Mouse (Mus musculus): ENCODE measurements around the gene Polr2l.

Polr2l gene

GRCm38 (mm10) chr7:141467230-141468030 lies 7.5 kb downstream of the Polr2l start, which contains the start of gene Cd151:
Gene Cd151 (plus strand): TSS chr7:141467392.
- peak; percentile 93 for DNase-seq

DNA sequence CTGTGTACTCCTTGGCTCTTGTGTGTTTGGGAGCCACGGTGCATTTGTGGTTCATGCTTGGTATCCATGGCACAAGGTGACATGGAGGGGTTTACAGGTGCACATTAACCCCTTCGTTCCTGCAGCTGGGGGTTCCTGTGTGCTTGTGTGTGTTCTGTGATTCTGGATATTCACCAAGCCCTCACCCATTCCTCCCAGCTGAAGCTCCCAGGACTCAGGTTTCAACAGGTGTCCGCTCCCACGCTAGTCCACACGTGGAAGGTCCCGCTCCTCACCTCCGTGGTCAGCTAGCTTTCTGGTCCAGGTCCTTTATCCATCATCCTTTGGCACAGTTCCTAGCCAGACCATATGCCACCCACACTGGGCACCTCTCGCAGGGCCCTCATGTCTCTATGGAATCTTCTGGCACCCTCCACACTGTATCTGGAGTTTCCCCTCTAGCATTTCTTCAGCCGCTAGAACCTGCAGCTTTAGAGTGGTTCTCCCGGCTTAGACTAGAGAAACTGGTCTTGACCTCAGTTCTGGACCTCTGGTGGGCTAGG lies 8.3 kb downstream of the Polr2l start:
- DNase-seq: no peak

- DNase-seq: no peak
These were observed 8.9 kb downstream of the Polr2l start for GRCm38 (mm10) chr7:141466045-141466394.

GRCm38 (mm10) chr7:141465388-141466044 lies 9.4 kb downstream of the Polr2l start:
- no peak for DNase-seq

- DNase-seq: peak; percentile 63
These were observed 10.2 kb downstream of the Polr2l start for GRCm38 (mm10) chr7:141464603-141465201.

GRCm38 (mm10) chr7:141463824-141464602 lies 10.9 kb downstream of the Polr2l start:
- peak; percentile 77 for DNase-seq

DNA sequence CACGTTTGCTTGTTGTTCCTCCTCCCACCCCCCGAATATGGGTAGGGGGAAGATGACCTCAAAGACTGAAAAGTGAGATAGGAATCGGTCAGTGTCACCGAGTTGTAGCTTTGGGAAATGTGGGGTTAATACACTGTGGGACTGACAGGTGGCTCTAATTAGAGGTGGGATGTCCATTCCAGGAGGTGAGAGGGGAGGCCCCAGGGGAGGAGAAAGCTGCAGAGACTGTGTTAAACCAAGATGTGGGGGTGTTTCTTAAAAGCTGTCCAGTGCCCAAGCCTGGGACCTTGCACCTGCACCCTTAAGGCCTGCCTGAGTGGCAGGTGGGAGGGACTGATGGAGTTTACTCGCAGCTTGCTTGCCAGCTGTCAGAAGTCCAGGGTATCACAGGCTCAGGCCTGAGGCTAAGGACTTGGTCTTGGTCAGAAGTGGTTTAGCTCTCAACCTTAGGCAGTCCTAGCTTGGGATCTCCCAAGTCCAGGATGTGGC lies 12.6 kb downstream of the Polr2l start:
- DNase-seq: peak; percentile 82

- no peak for DNase-seq
These were observed 13.2 kb downstream of the Polr2l start for GRCm38 (mm10) chr7:141461521-141462332.

DNA sequence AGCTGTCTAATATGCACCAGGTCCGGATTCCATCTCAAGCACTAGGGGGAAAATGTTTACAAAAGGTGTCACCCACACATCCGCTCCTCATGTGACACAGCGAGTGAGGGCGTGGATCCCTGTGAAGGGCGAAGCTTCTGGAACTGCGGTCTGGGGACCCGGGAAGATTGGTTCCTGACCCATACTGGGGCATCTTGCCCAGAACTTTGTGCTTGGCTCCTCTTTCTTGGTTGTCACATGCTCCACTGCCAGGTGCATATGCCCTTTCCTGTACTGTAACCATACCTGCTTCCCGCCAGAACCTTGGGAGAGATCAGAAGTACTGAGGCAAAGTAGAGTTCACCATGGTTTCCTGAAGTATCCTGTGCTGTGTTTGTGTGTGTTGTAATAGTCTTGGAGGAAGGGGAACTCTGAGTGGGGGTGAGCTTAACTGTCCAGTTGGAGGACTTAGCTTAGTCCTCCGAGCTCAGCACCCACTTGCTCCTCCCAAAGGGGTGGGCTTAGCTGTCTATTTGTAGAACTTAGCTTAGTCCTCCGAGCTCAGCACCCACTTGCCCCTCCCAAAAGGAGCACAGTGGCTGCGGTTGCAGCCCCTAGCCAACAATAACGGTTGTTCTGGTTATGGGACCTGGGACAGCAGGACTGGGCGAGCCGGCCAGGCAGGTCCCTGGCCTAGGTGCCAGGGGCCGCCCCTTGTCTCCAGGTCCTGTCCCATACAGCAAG lies 14.4 kb downstream of the Polr2l start, which contains the start of gene Cracr2b:
Gene Cracr2b, plus strand, starts transcription at position 704 of the 723 bp plus-strand sequence.
- DNase-seq: no peak

DNA sequence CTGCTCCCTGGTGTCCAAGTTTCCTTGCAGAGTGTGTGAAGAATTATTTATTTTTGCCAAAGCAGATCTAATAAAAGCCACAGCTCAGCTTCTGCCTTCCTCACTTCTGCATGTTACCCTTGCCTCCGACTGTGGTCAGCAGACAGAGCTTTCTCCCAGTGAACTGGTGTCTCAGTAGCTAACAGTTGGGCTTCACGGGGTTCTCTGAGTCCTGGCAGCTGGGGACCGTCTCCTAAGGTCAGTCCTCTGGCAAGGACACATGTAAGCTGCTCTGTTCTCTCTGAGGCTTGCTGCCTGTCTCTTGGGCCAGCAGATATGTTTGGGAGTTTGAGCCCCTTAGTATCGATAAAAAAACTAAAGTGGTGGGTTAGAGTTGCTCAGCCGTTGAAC lies 14.9 kb downstream of the Polr2l start:
- DNase-seq: no peak

DNA sequence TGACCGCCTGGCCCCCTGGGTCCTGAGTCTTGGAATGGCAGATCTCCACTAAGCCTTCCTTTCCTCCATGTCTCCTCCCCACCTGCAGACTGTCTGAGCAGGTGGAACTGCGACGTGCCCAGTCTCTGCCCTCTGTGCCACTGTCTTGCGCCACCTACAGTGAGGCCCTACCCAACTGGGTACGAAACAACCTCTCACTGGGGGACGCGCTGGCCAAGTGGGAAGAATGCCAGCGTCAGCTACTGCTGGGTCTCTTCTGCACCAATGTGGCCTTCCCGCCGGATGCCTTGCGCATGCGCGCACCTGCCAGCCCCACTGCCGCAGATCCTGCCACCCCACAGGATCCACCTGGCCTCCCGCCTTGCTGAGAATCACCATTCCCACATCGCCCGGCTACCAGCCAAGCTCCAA lies 15.6 kb downstream of the Polr2l start:
- DNase-seq: no peak

GRCm38 (mm10) chr7:141458661-141459060 lies 16.3 kb downstream of the Polr2l start:
- no peak for DNase-seq

DNA sequence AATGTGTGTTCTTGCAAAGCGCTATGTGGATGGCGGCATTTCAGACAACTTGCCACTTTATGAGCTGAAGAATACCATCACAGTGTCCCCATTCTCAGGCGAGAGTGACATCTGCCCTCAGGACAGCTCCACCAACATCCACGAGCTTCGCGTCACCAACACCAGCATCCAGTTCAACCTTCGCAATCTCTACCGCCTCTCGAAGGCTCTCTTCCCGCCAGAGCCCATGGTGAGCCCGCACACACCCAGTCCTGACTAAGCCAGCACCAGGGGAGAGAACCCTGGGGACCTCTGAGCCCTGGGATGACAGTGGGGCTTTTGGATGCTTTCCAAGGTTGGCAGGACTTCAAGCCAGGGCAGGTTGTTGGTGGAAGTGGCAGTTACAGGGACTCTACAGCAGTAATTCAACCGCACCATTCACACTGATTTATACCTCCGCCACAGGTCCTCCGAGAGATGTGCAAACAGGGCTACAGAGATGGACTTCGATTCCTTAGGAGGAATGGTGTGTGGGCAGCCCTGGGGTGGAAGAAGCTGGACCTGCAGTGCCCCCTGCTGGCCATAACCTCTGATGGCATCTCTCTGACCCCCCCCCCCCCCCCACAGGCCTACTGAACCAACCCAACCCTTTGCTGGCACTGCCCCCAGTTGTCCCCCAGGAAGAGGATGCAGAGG lies 16.8 kb downstream of the Polr2l start:
- DNase-seq: peak; percentile 55

DNA sequence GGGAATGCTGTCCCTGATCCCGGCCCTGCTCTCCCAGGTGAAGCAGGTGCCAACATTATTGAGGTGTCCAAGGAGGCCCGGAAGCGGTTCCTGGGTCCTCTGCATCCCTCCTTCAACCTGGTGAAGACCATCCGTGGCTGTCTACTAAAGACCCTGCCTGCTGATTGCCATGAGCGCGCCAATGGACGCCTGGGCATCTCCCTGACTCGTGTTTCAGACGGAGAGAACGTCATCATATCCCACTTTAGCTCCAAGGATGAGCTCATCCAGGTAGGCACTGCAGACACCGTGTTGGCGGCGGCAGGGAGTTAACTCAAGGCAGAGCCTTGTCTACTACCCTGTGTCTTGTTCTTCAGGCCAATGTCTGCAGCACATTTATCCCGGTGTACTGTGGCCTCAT lies 17.7 kb downstream of the Polr2l start:
- DNase-seq: peak; percentile 28

- peak; percentile 41 for DNase-seq
These were observed 18.2 kb downstream of the Polr2l start for GRCm38 (mm10) chr7:141456739-141457138.

DNA sequence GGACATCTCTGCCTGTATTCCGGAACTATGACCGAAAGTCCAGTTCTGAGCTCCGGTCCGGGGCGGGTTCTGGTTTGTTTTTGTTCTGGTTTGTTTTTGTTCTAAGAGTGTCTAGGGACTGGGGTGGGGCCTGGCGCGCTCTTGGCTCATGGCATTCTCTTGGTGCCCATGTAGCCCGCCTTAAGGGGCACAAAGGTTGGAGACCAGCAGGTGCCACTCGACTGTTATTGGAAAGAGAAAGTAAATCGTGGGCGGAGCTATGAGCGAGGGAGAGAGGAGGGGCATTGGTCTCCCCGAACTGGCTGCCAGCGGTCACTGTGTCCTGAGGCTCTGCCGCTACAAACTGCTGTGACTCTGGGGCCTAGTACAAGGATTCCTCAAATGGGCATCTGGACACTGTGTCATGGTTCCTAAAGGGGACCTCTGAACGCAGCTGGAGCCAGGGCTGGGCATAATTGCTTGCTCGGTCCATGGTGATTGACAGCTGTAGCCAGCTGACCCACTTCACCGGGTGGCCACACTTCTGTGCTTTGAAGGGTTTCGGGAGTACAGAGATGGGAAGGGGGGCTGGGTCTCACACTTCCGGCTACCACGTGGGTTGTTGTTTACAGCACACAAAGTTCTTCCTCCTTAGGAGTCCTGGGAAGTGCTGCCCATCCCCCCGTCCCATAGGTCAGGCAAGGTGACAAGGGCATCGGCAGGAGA lies 19.2 kb downstream of the Polr2l start:
- DNase-seq: peak; percentile 94

DNA sequence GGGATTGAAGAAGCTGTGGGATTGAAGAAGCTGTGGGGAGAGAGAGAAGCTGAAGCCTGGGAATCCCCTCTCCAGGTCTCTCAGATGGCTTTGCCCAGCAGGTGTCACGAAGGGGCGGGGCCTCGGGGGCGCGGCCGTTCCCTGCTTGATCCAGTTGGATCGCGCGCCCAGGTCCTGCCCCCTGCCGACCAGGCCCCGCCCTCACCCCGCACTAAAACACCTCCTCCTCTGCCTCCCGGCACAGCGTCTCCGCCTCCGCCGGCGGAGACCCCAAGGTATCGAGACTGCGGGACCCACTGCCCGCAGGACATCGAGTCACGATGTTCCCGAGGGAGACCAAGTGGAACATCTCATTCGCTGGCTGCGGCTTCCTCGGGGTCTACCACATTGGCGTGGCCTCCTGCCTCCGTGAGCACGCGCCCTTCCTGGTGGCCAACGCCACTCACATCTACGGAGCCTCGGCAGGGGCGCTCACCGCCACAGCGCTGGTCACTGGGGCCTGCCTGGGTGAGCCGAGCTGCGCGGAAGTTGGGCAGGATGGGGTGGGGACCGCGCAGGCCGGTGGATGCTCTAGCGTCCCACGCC lies 19.9 kb downstream of the Polr2l start, which contains the start of gene Pnpla2:
Gene Pnpla2, plus strand, starts transcription at position 232 of the 585 bp plus-strand sequence.
- peak; percentile 94 for DNase-seq

GRCm38 (mm10) chr7:141453636-141454035 lies 21.3 kb downstream of the Polr2l start:
- DNase-seq: no peak

GRCm38 (mm10) chr7:141451928-141452327 lies 23.0 kb downstream of the Polr2l start:
- DNase-seq: no peak
